ENCODE assay signal across 23 mouse cellular contexts in the genomic region with DNA sequence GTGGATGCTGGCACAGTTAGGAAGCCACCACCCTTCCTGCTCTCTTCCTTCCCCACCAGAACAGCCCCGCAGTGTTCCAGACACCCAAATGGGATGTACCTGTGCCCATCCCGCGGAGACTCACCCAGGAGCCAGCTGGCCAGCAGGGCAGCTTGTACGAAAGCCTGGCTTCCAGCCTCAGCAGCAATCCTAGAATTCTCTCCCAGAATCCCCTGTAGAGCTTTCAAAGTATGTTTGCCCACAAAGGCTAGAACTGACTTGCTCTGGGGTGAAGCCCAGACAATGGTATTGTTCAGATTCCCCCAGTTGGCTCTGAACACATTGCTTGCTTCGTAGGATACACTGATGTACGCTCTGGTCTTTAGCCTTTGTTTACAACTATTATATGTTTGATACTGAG.
DNase-seq lines count a peak whose midpoint lies in the region; TF ChIP-seq lines count a peak whose summit lies in the region.
"Had no signal": no experiment of that assay in that cellular context is flagged by ENCODE, and none has a peak within 500 bp of the region (broad histone marks: within the 10 kb centered on the region; RNA-seq: fewer than 3 reads in every experiment).

No protein-coding gene starts in this region.

- no peak for DNase-seq in layer of hippocampus, adult 2 months (ENCODE audit: low spot score in 2 of 2)
- DNase-seq in layer of hippocampus, adult 9-11 months = no peak
- DNase-seq in fat pad, adult 2 months (ENCODE audit: extremely low read depth, low read depth, low spot score) = peak; percentile 74
- DNase-seq in lung, postnatal 10 days = peak; percentile 38
- peak; percentile 41 for DNase-seq in lung, postnatal 36 days
- no peak for DNase-seq in urinary bladder, adult 18-20 months (ENCODE audit: low spot score in 2 of 2)
- DNase-seq in spleen, adult 12 weeks (ENCODE audit: low spot score) = no peak
- no peak for DNase-seq in left cerebral cortex, postnatal 10 days (ENCODE audit: extremely low spot score in 1 of 2, low spot score in 2 of 2)
- DNase-seq: adrenal gland, adult 8-10 months; adrenal gland, postnatal 25 days; cerebellum, adult 11-12 months; cerebellum, adult 8-10 months; cerebellum, postnatal 10 days; cerebellum, postnatal 36 days; forebrain, postnatal 0 days; gastrocnemius, adult 2 months; gastrocnemius, postnatal 14 days; heart, adult 18-20 months; heart, postnatal 14 days had no signal

- peak overlapping the region; percentile 64; the same call in 1 of the 2 replicates for H3K27ac ChIP-seq in layer of hippocampus, adult 2 months
- H3K27ac ChIP-seq: gastrocnemius, adult 2 months; heart, embryonic 15.5 days; hindbrain, embryonic 12.5 days; hindbrain, embryonic 15.5 days had no signal

- intact Hi-C loops in left cerebral cortex, postnatal 10 days (cut with DNase I) = no loop called here

- TF ChIP-seq CTCF in layer of hippocampus, adult 2 months (conservative IDR thresholded peaks at IDR 0.05) = no peak

- H3K4me3 ChIP-seq in layer of hippocampus, adult 2 months = no peak overlapping the region
- H3K4me3 ChIP-seq: gastrocnemius, adult 2 months; heart, embryonic 12.5 days; heart, embryonic 15.5 days; hindbrain, embryonic 12.5 days; hindbrain, embryonic 15.5 days had no signal

Comparison
In these comparisons a context has a peak if more than half of its experiments do, and no peak if none do; other contexts are left out.
1. DNase-seq: peak in fat pad, adult 2 months (single experiment), lung, postnatal 10 days (single experiment) and lung, postnatal 36 days (single experiment); none in layer of hippocampus, adult 2 months (0 of 2), layer of hippocampus, adult 9-11 months (single experiment), urinary bladder, adult 18-20 months (0 of 2), spleen, adult 12 weeks (single experiment) and left cerebral cortex, postnatal 10 days (0 of 2).